Mouse (Mus musculus) heart, adult 2 months (tissue): Measurements from ENCODE around the gene Aifm3.

Experiments used
- CTCF ChIP-seq: fragments of 200-600 bp; IDR thresholded peaks from 2 replicates; pipeline ENCODE4 v1.8.1; 2022; ENCODE audit warnings: antibody characterized with exemption, mild to moderate bottlenecking, moderate library complexity
- EP300 ChIP-seq: fragments of 200-500 bp; IDR thresholded peaks from 2 replicates; pipeline ENCODE4 v1.6.1; 2011; ENCODE audit warnings: low read depth, low read length, control low read depth; ENCODE audit not compliant: insufficient read depth
- POLR2A ChIP-seq: fragments of 200-500 bp; IDR thresholded peaks from 2 replicates; pipeline ENCODE4 v1.6.1; 2011; ENCODE audit warnings: mild to moderate bottlenecking, low read depth, low read length, control low read depth; ENCODE audit not compliant: insufficient read depth

GRCm38 (mm10) chr16:17510143-17510542 lies 20.7 kb downstream of the Aifm3 start:
- TF ChIP-seq POLR2A (no peak), EP300 (no peak), CTCF (no peak)
